Mouse (Mus musculus) neural tube, embryonic 11.5 days (tissue): ENCODE measurements around the gene Cep162. TPM values are rescaled to one million over a fixed set of nuclear protein-coding genes. Genes with fewer than 3 reads are reported as not detected.

Experiments used
- ATAC-seq: fragments of 200-750 bp; cut with Nextera tagmentation; 2 replicates; pipeline ENCODE4 v1.8.0; 2017; ENCODE audit warnings: moderate number of reproducible peaks, mild to moderate bottlenecking, moderate TSS enrichment, moderate library complexity; ENCODE audit not compliant: insufficient read depth, low FRiP score, low TSS enrichment
- DNase-seq: peaks from one replicate; pipeline ENCODE4 v3.0.0-alpha.2; 2015; ENCODE audit warnings: low spot score
- H3K27ac ChIP-seq: fragments of 300-500 bp; sonication (generic); 2 replicates; pipeline ENCODE4 v1.5.1; 2014; ENCODE audit warnings: low read depth, mild to moderate bottlenecking, low read length
- H3K27me3 ChIP-seq: fragments of 300-500 bp; sonication (generic); 2 replicates; pipeline ENCODE4 v1.6.1; 2014; ENCODE audit warnings: mild to moderate bottlenecking, low read length, mixed read lengths; ENCODE audit not compliant: control insufficient read depth, insufficient read depth
- H3K36me3 ChIP-seq: fragments of 300-500 bp; sonication (generic); 2 replicates; pipeline ENCODE4 v1.6.1; 2014; ENCODE audit warnings: mild to moderate bottlenecking, low read length, moderate library complexity, mixed read lengths; ENCODE audit not compliant: control insufficient read depth, insufficient read depth
- H3K4me1 ChIP-seq: fragments of 300-500 bp; sonication (generic); 2 replicates; pipeline ENCODE4 v1.6.1; 2014; ENCODE audit warnings: low read length, mixed read lengths; ENCODE audit not compliant: control insufficient read depth, insufficient read depth
- H3K4me2 ChIP-seq: fragments of 300-500 bp; sonication (generic); 2 replicates; pipeline ENCODE4 v1.6.1; 2014; ENCODE audit warnings: low read depth, mild to moderate bottlenecking, moderate library complexity
- H3K4me3 ChIP-seq: fragments of 300-500 bp; sonication (generic); 2 replicates; pipeline ENCODE4 v1.5.1; 2014; ENCODE audit warnings: low read depth, low read length
- H3K9ac ChIP-seq: fragments of 300-500 bp; sonication (generic); 2 replicates; pipeline ENCODE4 v1.6.1; 2014; ENCODE audit warnings: mild to moderate bottlenecking, low read length
- H3K9me3 ChIP-seq: fragments of 300-500 bp; sonication (generic); 2 replicates; pipeline ENCODE4 v1.6.1; 2016; ENCODE audit warnings: low read length; ENCODE audit not compliant: control insufficient read depth
- WGBS: fragments of 180-500 bp; shearing (Covaris S2); extraction: QIAGEN DNeasy Blood & Tissue Kit; methylation state at CpG from one replicate; pipeline ENCODE4 v1.1.7; 2014; 5-methylcytosine and 5-hydroxymethylcytosine counted together
- polyA plus RNA-seq: library from polyadenylated mRNA; unstranded; fragments of >200 nt; fragmentation: Nextera tagmentation; extraction: Ambion mirVana; gene quantifications from 2 replicates; pipeline ENCODE4 v1.2.1, GENCODE M21; 2014

Cep162 gene
- polyA plus RNA-seq, 1 experiment from 2014 or later = 10.7 TPM

- no peak overlapping the region for H3K4me2 ChIP-seq
- H3K4me3 ChIP-seq = no peak overlapping the region
- H3K9ac ChIP-seq = no peak overlapping the region
- H3K27ac ChIP-seq = no peak overlapping the region
- DNase-seq (no peak), ATAC-seq (no peak)
- H3K9me3 ChIP-seq = no peaks in the 10 kb centered on the region
- H3K27me3 ChIP-seq = no peaks in the 10 kb centered on the region
- H3K4me1 ChIP-seq = no peaks in the 10 kb centered on the region
- 89% methylated on average over 3 of the region's 3 CpGs for WGBS
- no peaks in the 10 kb centered on the region for H3K36me3 ChIP-seq
Measured at GRCm38 (mm10) chr9:87171517-87171916, 83.8 kb downstream of the Cep162 start.

GRCm38 (mm10) chr9:87170891-87171290 is 84.4 kb downstream of the Cep162 start:
- H3K9ac ChIP-seq = no peak overlapping the region
- no peak overlapping the region for H3K27ac ChIP-seq
- H3K9me3 ChIP-seq = no peaks in the 10 kb centered on the region
- no peaks in the 10 kb centered on the region for H3K4me1 ChIP-seq
- no peak for ATAC-seq
- no peaks in the 10 kb centered on the region for H3K27me3 ChIP-seq
- H3K4me3 ChIP-seq = no peak overlapping the region
- no peak for DNase-seq
- no peak overlapping the region for H3K4me2 ChIP-seq
- H3K36me3 ChIP-seq = no peaks in the 10 kb centered on the region
- 82% methylated on average over 3 of the region's 3 CpGs for WGBS

GRCm38 (mm10) chr9:87169144-87169543 is 86.2 kb downstream of the Cep162 start:
- WGBS = 94% methylated on average over 12 of the region's 12 CpGs
- Histone ChIP-seq H3K27me3 (no peaks in the 10 kb centered on the region), H3K27ac (no peak overlapping the region), H3K9ac (no peak overlapping the region), H3K4me2 (no peak overlapping the region), H3K4me1 (no peaks in the 10 kb centered on the region), H3K4me3 (no peak overlapping the region), H3K36me3 (no peaks in the 10 kb centered on the region), H3K9me3 (no peaks in the 10 kb centered on the region)
- DNase-seq (no peak), ATAC-seq (no peak)

- Histone ChIP-seq H3K27me3 (no peaks in the 10 kb centered on the region), H3K27ac (no peak overlapping the region), H3K36me3 (no peaks in the 10 kb centered on the region), H3K4me3 (no peak overlapping the region), H3K4me2 (no peak overlapping the region), H3K4me1 (no peaks in the 10 kb centered on the region), H3K9me3 (no peaks in the 10 kb centered on the region), H3K9ac (no peak overlapping the region)
- WGBS = 63% methylated on average over 3 of the region's 3 CpGs
- DNase-seq (no peak), ATAC-seq (no peak)
Measured at GRCm38 (mm10) chr9:87168051-87168450, 87.3 kb downstream of the Cep162 start.

GRCm38 (mm10) chr9:87167001-87167830 is 88.1 kb downstream of the Cep162 start:
- Histone ChIP-seq H3K4me2 (no peak overlapping the region), H3K9me3 (no peaks in the 10 kb centered on the region), H3K9ac (no peak overlapping the region), H3K36me3 (no peaks in the 10 kb centered on the region), H3K4me3 (no peak overlapping the region), H3K27ac (no peak overlapping the region), H3K4me1 (no peaks in the 10 kb centered on the region), H3K27me3 (no peaks in the 10 kb centered on the region)
- ATAC-seq (no peak), DNase-seq (no peak)
- 73% methylated on average over 9 of the region's 9 CpGs for WGBS

GRCm38 (mm10) chr9:87162559-87162958 is 92.8 kb downstream of the Cep162 start:
- DNase-seq (no peak), ATAC-seq (no peak)
- Histone ChIP-seq H3K9ac (no peak overlapping the region), H3K4me1 (no peaks in the 10 kb centered on the region), H3K4me3 (no peak overlapping the region), H3K27me3 (no peaks in the 10 kb centered on the region), H3K27ac (no peak overlapping the region), H3K9me3 (no peaks in the 10 kb centered on the region), H3K4me2 (no peak overlapping the region), H3K36me3 (no peaks in the 10 kb centered on the region)
- 91% methylated on average over 4 of the region's 4 CpGs for WGBS

- Histone ChIP-seq H3K4me1 (no peaks in the 10 kb centered on the region), H3K36me3 (no peaks in the 10 kb centered on the region), H3K27me3 (no peaks in the 10 kb centered on the region), H3K27ac (no peak overlapping the region), H3K4me2 (no peak overlapping the region), H3K9me3 (no peaks in the 10 kb centered on the region), H3K9ac (no peak overlapping the region), H3K4me3 (no peak overlapping the region)
- DNase-seq (no peak), ATAC-seq (no peak)
- WGBS = 91% methylated on average over 1 of the region's 1 CpGs
Measured at GRCm38 (mm10) chr9:87152641-87153325, 102.6 kb downstream of the Cep162 start.

- DNase-seq (no peak), ATAC-seq (no peak)
- Histone ChIP-seq H3K4me2 (no peak overlapping the region), H3K9ac (no peak overlapping the region), H3K27me3 (peaks cover 23% of the 10 kb centered on the region), H3K9me3 (no peaks in the 10 kb centered on the region), H3K36me3 (no peaks in the 10 kb centered on the region), H3K4me3 (no peak overlapping the region), H3K27ac (no peak overlapping the region), H3K4me1 (peaks cover 6% of the 10 kb centered on the region; the same call in 1 of the 2 replicates)
- 81% methylated on average over 2 of the region's 2 CpGs for WGBS
Measured at GRCm38 (mm10) chr9:87147927-87148326, 107.4 kb downstream of the Cep162 start.

GRCm38 (mm10) chr9:87146400-87146799 is 108.9 kb downstream of the Cep162 start:
- H3K27ac ChIP-seq = no peak overlapping the region
- H3K4me1 ChIP-seq = peaks cover 6% of the 10 kb centered on the region; the same call in 1 of the 2 replicates
- peaks cover 23% of the 10 kb centered on the region for H3K27me3 ChIP-seq
- H3K36me3 ChIP-seq = no peaks in the 10 kb centered on the region
- no peak for ATAC-seq
- H3K9ac ChIP-seq = no peak overlapping the region
- no peaks in the 10 kb centered on the region for H3K9me3 ChIP-seq
- no peak overlapping the region for H3K4me3 ChIP-seq
- no peak overlapping the region for H3K4me2 ChIP-seq
- 85% methylated on average over 4 of the region's 4 CpGs for WGBS
- no peak for DNase-seq
